Mouse (Mus musculus) gastrocnemius, adult 8-10 months (tissue): Measurements from ENCODE around the gene Col2a1. TPM values are rescaled to one million over a fixed set of nuclear protein-coding genes. Genes with fewer than 3 reads are reported as not detected.

Source experiments
- DNase-seq, 2 experiments: peaks; one replicate each; pipeline ENCODE4 v3.0.0; 2022; ENCODE audit warnings: low spot score in 2 of 2
- total RNA-seq, 4 experiments: library from RNA; stranded (reverse); gene quantifications; 2 replicates each; pipeline ENCODE4 v1.2.4; 2022

The Col2a1 gene
- total RNA-seq, 4 experiments from 2014 or later, result 0.19 to 0.51 (median 0.38) TPM

DNA sequence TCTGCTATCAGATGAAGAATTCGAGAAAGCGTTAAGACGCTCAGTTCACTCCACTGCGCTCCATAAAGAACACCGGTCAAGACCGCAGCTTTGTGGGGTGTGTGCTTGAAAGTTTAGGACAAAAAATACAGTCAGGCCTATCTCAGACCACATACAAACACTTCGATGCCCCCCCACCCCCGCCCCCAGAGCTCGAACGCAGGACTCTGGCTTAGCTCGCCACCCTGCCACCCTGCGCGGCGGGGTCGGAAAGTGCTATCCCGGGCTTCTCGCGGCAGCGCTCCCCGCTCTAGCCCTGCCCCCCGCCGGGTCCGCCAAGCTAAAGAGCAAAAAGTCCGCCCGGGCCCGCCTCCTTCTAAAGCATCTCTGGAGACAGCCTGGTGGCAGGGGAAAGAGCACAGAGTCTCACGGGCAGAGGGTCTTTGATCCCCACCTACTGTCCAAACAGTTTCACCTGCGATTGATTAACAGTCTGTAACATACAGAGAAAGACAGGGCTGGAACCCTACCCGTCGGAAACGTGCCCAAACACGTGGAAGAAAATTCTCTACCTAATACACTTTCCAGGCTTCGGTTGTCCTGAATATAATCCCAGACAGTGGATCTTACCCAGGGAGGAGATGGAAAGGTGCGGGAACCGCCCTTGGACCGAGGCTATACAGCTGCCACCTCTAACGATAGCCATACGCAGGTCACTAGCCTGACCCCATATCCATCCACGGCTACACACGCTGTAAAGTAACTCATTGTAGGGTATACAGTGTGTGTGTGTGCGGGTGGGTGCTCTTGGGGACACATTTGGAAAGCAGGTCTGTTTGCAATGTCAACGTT lies 1.3 kb downstream of the Col2a1 start:
- DNase-seq, result no peak

GRCm38 (mm10) chr15:98002113-98002990 lies 2.1 kb downstream of the Col2a1 start:
- DNase-seq, result no peak

GRCm38 (mm10) chr15:98001321-98002112 lies 3.0 kb downstream of the Col2a1 start:
- no peak for DNase-seq

- DNase-seq, result no peak
Observed at GRCm38 (mm10) chr15:97999991-98000390, 4.5 kb downstream of the Col2a1 start.

DNA sequence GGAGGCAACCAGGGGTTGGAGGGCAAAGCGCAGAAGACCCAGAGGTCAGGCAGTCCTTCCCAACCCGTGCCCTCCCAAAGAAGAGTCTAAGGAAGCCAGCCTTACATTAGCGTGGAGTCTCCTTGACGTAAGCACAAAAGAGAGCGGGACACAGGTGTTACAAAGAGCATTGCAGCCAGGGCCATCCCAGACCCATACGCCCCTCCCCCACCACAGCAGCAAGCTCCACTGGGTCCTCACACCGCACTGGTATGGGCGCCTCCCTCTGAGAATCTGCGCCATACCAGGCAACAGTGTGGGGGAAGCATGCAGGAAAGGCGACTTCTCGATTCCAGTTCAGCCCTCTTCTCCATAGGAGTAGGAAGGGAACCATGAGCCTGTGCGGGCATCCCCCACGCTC lies 4.9 kb downstream of the Col2a1 start:
- DNase-seq, result no peak

DNA sequence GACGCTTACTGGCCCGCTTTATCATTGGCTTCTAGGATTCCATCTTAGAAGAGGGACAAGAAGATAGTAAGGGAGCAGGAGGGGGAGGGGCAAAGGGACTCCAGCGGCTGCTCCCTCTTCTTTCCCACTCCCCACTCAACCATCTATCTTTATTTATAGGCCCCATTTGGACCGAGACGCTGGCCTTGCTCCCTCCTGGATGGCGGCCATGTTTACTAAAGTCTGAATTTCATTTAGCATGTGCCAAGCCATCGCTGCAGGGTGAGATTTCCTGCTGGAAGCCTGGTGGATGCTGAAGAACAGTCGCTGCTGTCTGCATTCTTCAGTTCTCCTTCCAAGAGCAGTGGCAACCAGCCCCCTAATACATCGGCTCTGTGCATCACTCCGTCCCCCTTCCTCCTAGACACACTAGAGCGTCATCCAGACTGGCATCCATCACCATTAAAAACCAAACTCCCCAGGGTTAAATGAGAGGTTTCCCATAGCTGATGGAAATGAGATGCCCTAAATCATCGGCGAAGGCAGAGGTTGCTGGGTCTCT lies 7.7 kb downstream of the Col2a1 start:
- DNase-seq, result no peak

DNA sequence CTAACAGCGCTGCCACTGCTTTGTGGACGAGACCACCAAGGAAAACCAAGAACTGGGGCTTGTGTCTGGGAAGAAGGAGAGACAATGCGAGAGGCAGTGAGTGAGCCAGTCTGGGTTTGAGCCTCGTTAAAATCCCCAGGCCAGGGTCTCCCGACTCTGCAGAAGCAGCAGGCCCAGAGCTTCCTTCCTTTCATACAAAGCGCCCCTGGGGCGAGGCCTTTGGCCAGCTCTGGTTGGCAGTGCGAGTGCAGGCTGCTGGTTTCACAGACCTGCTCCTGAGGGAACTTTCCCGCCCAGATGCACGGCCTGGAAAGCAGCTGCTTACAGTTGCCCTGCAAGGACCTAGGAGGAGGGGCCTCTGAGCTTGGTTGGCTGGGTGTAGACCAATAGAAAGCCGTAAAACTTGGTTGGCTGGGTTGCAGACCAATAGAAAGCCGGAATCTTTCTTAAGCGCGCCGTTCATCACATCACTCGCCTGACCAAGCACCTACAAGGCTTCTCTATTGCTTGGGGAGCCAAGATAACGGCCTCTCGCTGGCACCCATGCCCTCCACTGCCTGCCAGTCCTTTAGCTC lies 11.7 kb downstream of the Col2a1 start:
- DNase-seq, result peak; percentile 48 to 64

- no peak for DNase-seq
Observed at GRCm38 (mm10) chr15:97992027-97992711, 12.3 kb downstream of the Col2a1 start.

GRCm38 (mm10) chr15:97991285-97991895 lies 13.1 kb downstream of the Col2a1 start:
- DNase-seq, result no peak

- DNase-seq, result no peak
Observed at GRCm38 (mm10) chr15:97990721-97991120, 13.8 kb downstream of the Col2a1 start.

- DNase-seq, result no peak
Observed at GRCm38 (mm10) chr15:97990124-97990523, 14.4 kb downstream of the Col2a1 start.

- no peak for DNase-seq
Observed at GRCm38 (mm10) chr15:97989544-97989943, 15.0 kb downstream of the Col2a1 start.

DNA sequence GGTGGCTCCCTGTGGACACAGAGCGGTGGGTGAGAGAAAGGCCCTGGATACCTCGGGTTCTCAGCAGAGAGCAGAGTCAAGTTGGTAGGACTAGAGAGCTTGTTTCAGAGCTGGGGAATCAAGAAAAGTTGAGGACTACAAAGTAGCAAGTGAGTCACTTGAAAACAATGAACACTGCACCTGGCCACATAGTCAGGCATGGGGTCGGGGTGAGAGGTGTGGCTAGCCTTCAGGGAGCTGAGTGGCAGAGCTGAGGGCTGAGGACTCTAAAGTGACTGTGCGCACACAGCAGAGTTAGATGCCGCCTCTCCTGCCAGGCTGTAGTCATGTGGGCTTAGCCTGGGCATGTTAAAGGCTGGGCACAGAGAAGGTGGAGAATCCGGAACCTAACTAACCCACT lies 22.9 kb downstream of the Col2a1 start:
- no peak for DNase-seq

GRCm38 (mm10) chr15:97973248-97974005 lies 31.1 kb downstream of the Col2a1 start:
- DNase-seq, result no peak

DNA sequence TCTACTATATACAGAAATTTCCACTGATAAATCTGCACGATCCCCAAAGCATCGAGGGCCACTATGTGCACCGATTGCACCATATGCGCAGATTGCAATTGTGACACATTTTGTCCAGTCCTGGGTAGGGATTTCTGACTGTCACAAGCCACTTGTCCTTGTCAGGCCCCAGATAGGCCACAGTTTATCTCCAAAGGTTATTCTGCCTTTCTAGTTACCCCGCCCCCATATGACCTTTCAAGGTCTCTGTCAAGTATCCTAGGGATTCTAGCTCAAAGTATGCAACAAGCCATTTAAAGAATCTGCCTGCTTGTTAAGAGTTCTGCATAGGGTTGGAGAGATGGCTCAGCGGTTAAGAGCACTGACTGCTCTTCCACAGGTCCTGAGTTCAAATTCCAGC lies 31.9 kb downstream of the Col2a1 start:
- no peak for DNase-seq

- no peak for DNase-seq
Observed at GRCm38 (mm10) chr15:97970299-97970698, 34.2 kb downstream of the Col2a1 start.

DNA sequence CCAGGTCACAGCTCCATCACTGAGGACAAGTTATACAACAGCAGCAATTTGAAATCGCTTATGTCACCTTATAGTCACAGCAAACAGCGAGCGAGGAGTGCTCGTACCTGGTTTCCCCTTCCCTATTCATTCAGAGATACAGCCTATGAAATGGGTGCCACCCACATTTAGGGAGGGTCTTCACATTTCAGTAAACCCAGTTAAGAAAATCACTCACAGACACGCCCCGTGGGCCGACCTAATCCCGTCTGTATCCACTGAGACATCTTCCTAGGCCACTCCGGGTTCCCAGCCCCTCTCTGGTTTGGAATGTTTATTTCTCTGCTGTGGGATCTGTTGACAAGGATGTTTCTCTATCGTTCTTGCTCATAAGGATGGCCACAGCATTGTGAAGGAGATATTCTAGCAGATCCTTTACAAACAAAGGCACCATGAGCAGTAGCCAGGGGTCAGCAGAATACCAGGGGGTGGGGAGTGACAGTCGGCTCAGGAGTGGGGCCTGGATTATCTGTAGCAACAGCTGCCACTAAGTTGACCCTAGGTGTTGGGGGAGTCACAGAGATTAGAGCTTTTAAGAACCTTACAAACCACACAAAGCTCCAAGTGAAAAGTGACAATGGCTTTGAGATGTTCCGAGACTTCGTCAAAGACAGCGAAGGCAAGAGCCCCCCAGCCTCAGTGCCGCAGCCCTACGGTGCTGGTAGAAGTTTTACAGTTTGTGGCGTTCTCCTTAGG lies 39.0 kb downstream of the Col2a1 start:
- no peak for DNase-seq

GRCm38 (mm10) chr15:97964836-97965187 lies 39.7 kb downstream of the Col2a1 start:
- no peak for DNase-seq
